Mouse (Mus musculus) erythroblast, adult 5-6 weeks (primary cell): ENCODE measurements around the gene Rln3. TPM values are rescaled to one million over a fixed set of nuclear protein-coding genes. Genes with fewer than 3 reads are reported as not detected.
A peak's percentile ranks its signal among the peaks of the same experiment; 100 is the strongest.

ENCODE experiments used
- ATAC-seq: replicated peaks from 2 replicates; pipeline ENCODE4 v1.8.0; 2016; ENCODE audit warnings: moderate number of reproducible peaks, mild to moderate bottlenecking, moderate TSS enrichment, inconsistent platforms; ENCODE audit not compliant: poor library complexity, low FRiP score, severe bottlenecking
- total RNA-seq, 2 experiments: library from RNA; stranded (forward) in 1 of 2; stranded (reverse) in 1 of 2; fragments of 150-400 nt in 1 of 2; fragments of 200-764, 138-1000 nt in 1 of 2; gene quantifications; 2 replicates each; pipeline versions ENCODE4 v1.2.3 to v1.2.4; 2015 to 2017; ENCODE audit warnings: low replicate concordance in 2 of 2

Rln3 gene
- total RNA-seq, 2 experiments from 2014 or later = not detected

DNA sequence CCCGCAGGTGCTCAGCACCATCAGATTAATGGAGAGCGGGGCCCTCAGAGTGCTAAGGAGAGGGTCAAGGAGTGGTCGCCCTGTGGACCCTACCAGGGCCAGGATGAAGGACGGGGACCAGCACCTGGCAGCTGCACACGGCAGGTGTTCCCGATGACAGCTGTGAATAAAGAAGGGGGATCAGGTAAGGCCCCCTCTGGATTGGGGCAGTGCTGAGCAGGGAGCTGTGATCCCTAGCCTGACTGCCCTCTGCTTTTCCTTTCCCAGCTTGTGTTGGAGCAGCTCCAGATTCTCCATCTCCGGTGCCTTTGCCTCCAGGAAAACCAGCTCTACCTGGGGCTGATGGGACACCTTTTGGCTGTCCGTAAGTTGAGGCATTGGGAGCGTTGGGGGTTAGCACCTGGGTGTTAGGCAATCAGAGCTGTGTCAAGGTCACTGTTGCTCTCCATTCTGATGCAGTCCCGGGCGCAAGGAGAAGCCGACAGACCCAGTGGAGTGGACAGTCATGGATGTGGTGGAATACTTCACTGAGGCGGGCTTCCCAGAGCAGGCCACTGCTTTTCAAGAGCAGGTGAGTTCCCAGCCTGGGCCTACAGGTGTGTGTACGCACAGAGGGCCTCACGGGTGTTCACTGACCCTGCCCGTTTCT, 45.6 kb downstream of the Rln3 start:
- no peak for ATAC-seq

DNA sequence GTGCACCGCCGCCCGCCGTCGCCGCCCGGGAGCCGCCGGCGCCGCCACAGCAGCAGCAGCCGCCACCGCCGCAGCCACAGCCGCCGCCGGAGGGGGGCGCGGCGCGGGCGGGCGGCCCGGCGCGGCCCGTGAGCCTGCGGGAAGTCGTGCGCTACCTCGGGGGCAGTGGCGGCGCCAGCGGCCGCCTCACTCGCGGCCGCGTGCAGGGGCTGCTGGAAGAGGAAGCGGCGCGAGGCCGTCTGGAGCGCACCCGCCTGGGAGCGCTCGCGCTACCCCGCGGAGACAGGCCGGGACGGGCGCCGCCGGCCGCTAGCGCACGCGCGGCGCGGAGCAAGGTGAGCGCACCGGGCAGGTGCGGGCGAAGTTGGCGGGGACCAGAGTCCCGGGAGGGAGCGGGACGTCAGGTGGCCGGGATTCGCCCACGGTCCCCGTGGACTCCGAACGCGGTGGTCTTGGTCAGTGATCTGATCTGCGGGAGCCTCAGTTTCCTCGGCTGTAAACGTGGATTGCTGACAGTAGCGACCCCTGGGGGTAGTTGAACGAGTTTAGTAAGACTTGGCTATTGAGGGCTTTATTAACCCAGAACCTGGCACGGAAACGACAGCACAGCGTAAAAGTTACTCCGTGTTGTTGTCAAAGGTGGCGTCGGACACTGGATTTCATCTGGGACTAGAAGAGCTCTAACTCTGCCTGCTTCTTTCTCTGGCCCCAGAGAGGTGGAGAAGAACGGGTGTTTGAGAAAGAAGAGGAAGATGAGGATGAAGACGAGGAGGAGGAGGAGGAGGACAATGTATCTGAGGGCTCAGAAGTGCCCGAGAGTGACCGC, 46.4 kb downstream of the Rln3 start:
- peak; percentile 39 for ATAC-seq

DNA sequence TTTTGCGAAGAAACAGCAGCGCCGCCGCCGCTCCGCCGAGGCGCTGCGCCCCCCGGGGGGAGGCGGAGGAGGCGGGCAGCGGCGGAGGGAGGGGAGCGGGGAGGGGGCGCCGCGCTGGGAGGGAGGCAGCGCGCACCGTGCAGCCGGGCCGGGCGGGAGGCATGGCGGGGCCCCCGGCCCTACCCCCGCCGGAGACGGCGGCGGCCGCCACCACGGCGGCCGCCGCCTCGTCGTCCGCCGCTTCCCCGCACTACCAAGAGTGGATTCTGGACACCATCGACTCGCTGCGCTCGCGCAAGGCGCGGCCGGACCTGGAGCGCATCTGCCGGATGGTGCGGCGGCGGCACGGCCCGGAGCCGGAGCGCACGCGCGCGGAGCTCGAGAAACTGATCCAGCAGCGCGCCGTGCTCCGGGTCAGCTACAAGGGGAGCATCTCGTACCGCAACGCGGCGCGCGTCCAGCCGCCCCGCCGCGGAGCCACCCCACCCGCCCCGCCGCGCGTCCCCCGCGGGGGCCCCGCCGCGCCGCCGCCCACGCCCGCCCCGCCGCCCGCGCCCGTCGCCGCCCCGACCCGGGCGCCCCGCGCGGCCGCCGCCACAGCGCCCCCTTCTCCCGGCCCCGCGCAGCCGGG, 47.2 kb downstream of the Rln3 start, which contains the start of gene Samd1:
Gene Samd1 (plus strand): TSS at position 162 of the 631 bp plus-strand sequence.
- ATAC-seq = no peak

DNA sequence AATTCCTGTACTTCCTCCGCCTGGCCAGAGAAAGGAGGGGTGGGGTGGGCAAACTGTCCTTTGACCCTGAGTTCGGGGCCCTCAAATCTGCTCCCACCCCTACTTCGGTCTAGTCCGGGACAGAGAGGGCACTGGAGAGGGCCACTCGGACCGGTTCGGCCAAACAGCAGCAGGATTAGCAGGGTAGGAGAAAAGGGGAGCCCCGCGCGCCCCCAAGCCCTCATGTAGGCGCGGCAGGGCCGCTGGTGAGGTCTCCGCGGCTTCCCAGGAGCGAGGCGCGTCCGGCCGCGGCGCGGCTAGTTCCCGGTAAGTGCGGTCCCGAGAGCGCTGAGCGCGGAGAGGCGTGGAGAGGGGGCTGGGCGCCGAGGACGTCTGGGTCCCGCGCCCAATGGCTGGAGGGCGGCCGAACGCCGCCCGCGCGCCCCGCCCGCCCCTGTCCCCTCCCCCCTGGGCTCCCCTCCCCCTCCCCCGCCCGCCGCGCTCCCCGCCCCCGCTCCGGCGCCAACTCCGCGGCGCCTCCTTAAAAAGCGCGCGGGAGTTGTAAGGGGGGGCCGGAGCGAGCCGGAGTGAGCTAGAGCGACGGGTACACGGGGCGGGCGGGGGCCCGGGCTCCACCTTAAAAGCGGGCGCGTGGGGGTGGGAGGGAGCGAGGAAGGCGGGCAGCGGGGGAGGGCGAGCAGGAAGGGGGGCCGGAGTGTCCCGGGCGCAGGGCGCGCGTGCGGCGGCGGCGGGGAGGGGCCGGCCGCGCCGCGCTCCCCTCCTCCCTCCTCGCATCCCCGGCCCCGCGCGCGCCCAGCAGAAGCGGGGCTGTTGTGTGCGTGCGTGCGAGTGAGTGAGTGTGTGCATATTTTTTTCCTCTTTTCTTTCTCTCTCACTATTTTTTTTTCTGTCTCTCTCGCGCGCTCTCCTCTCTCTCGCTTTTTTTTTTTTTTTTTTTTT, 48.0 kb downstream of the Rln3 start:
- peak; percentile 77 for ATAC-seq

DNA sequence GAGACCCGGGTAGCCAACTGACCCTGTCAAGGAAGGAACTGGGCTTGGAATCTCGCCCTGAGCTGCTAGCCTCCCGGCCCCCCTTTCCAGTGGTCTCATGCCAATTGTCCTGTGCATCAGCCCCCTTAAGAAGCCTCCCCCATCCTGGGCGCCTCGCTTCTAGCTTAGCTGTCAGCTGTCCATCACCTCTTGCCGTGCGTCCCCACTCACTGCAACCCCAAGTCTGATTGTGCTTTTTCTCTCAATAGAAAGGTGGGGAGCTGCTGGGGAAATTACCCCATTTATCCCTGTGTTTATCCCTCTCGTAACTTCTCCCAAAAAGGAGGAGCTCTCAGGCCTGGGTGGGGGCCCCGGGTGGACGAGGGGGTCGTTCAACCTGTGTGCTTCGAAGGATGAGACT, 48.8 kb downstream of the Rln3 start:
- ATAC-seq = no peak

DNA sequence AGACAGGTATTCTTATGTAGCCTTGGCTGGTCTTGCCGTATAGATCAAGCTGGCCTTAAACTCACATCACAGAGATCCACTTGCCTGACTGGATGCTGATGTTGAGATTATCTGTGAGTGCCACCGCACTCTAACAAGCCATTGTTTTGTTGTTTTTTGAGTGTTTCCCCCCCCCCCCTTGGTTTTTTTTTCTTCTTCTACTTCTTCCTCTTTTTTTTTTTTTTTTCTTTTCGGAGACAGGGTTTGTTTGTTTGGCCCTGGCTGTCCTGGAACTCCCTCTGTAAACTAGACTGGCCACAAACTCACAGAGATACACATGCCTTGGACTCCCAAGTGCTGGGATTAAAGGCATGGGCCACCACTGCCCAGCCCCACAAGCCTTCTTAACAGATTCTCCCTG, 50.8 kb downstream of the Rln3 start:
- no peak for ATAC-seq

Other genes starting within 250 kb of the Rln3 start
- 0.58 and 1.7 TPM in 2 replicates for gene Adgrl1, start 144.9 kb downstream of the Rln3 start, total RNA-seq (2015; ENCODE audit: low replicate concordance)
- gene Adgrl1, start 144.9 kb downstream of the Rln3 start, total RNA-seq (2017; ENCODE audit: low replicate concordance) = 0.09 and 0.14 TPM in 2 replicates
- not detected in 2 replicates for gene Gm10644, start 89.8 kb downstream of the Rln3 start, total RNA-seq (2015; ENCODE audit: low replicate concordance)
- not detected in 2 replicates for gene Gm10644, start 89.8 kb downstream of the Rln3 start, total RNA-seq (2017; ENCODE audit: low replicate concordance)
- gene Asf1b, start 89.5 kb downstream of the Rln3 start, total RNA-seq (2015; ENCODE audit: low replicate concordance) = 23.1 and 32.4 TPM in 2 replicates
- gene Asf1b, start 89.5 kb downstream of the Rln3 start, total RNA-seq (2017; ENCODE audit: low replicate concordance) = 26.2 and 32.8 TPM in 2 replicates
- gene Prkaca, start 72.0 kb downstream of the Rln3 start, total RNA-seq (2015; ENCODE audit: low replicate concordance) = 7.5 and 9.8 TPM in 2 replicates
- gene Prkaca, start 72.0 kb downstream of the Rln3 start, total RNA-seq (2017; ENCODE audit: low replicate concordance) = 6.7 and 7.1 TPM in 2 replicates
- 14.8 and 33.2 TPM in 2 replicates for gene Samd1, start 47.3 kb downstream of the Rln3 start, total RNA-seq (2015; ENCODE audit: low replicate concordance)
- 32.5 and 36.0 TPM in 2 replicates for gene Samd1, start 47.3 kb downstream of the Rln3 start, total RNA-seq (2017; ENCODE audit: low replicate concordance)
- gene 1700067K01Rik, start 43.5 kb downstream of the Rln3 start, total RNA-seq (2015; ENCODE audit: low replicate concordance) = 1.3 TPM in 1 of 2 replicates, not detected in the other
- 0.51 and 2.6 TPM in 2 replicates for gene 1700067K01Rik, start 43.5 kb downstream of the Rln3 start, total RNA-seq (2017; ENCODE audit: low replicate concordance)
- gene 2210011C24Rik, start 32.8 kb downstream of the Rln3 start, total RNA-seq (2015; ENCODE audit: low replicate concordance) = not detected in 2 replicates
- not detected in 2 replicates for gene 2210011C24Rik, start 32.8 kb downstream of the Rln3 start, total RNA-seq (2017; ENCODE audit: low replicate concordance)
- gene Palm3, start 23.5 kb downstream of the Rln3 start, total RNA-seq (2015; ENCODE audit: low replicate concordance) = not detected in 2 replicates
- gene Palm3, start 23.5 kb downstream of the Rln3 start, total RNA-seq (2017; ENCODE audit: low replicate concordance) = not detected in 2 replicates
- 0.63 and 0.96 TPM in 2 replicates for gene Il27ra, start 2.4 kb downstream of the Rln3 start, total RNA-seq (2015; ENCODE audit: low replicate concordance)
- 0.17 TPM in 1 of 2 replicates, not detected in the other for gene Il27ra, start 2.4 kb downstream of the Rln3 start, total RNA-seq (2017; ENCODE audit: low replicate concordance)
- gene Gm10643, start 20.1 kb upstream of the Rln3 start, total RNA-seq (2015; ENCODE audit: low replicate concordance) = not detected in 2 replicates
- gene Gm10643, start 20.1 kb upstream of the Rln3 start, total RNA-seq (2017; ENCODE audit: low replicate concordance) = not detected in 2 replicates
- 2.1 and 3.1 TPM in 2 replicates for gene Rfx1, start 21.8 kb upstream of the Rln3 start, total RNA-seq (2015; ENCODE audit: low replicate concordance)
- gene Rfx1, start 21.8 kb upstream of the Rln3 start, total RNA-seq (2017; ENCODE audit: low replicate concordance) = 1.4 and 3.5 TPM in 2 replicates
- gene Dcaf15, start 59.8 kb upstream of the Rln3 start, total RNA-seq (2015; ENCODE audit: low replicate concordance) = 0.19 and 4.0 TPM in 2 replicates
- gene Dcaf15, start 59.8 kb upstream of the Rln3 start, total RNA-seq (2017; ENCODE audit: low replicate concordance) = 1.9 and 2.9 TPM in 2 replicates
- gene Podnl1, start 81.0 kb upstream of the Rln3 start, total RNA-seq (2015; ENCODE audit: low replicate concordance) = not detected in 2 replicates
- not detected in 2 replicates for gene Podnl1, start 81.0 kb upstream of the Rln3 start, total RNA-seq (2017; ENCODE audit: low replicate concordance)
- gene Cc2d1a, start 102.9 kb upstream of the Rln3 start, total RNA-seq (2015; ENCODE audit: low replicate concordance) = 4.2 and 7.3 TPM in 2 replicates
- gene Cc2d1a, start 102.9 kb upstream of the Rln3 start, total RNA-seq (2017; ENCODE audit: low replicate concordance) = 0.60 and 2.5 TPM in 2 replicates
- gene 4930432K21Rik, start 103.0 kb upstream of the Rln3 start, total RNA-seq (2015; ENCODE audit: low replicate concordance) = not detected in 2 replicates
- 0.43 TPM in 1 of 2 replicates, not detected in the other for gene 4930432K21Rik, start 103.0 kb upstream of the Rln3 start, total RNA-seq (2017; ENCODE audit: low replicate concordance)
- not detected in 2 replicates for gene Nanos3, start 140.2 kb upstream of the Rln3 start, total RNA-seq (2015; ENCODE audit: low replicate concordance)
- not detected in 2 replicates for gene Nanos3, start 140.2 kb upstream of the Rln3 start, total RNA-seq (2017; ENCODE audit: low replicate concordance)
- gene Zswim4, start 192.1 kb upstream of the Rln3 start, total RNA-seq (2015; ENCODE audit: low replicate concordance) = 3.1 and 3.5 TPM in 2 replicates
- gene Zswim4, start 192.1 kb upstream of the Rln3 start, total RNA-seq (2017; ENCODE audit: low replicate concordance) = 6.3 and 7.4 TPM in 2 replicates
- 53.7 and 79.2 TPM in 2 replicates for gene D8Ertd738e, start 204.7 kb upstream of the Rln3 start, total RNA-seq (2015; ENCODE audit: low replicate concordance)
- gene D8Ertd738e, start 204.7 kb upstream of the Rln3 start, total RNA-seq (2017; ENCODE audit: low replicate concordance) = 25.5 and 34.4 TPM in 2 replicates
- 2.3 and 2.5 TPM in 2 replicates for gene Mri1, start 212.3 kb upstream of the Rln3 start, total RNA-seq (2015; ENCODE audit: low replicate concordance)
- gene Mri1, start 212.3 kb upstream of the Rln3 start, total RNA-seq (2017; ENCODE audit: low replicate concordance) = 1.8 and 4.7 TPM in 2 replicates
- gene Ccdc130, start 225.4 kb upstream of the Rln3 start, total RNA-seq (2015; ENCODE audit: low replicate concordance) = 4.0 and 22.1 TPM in 2 replicates
- gene Ccdc130, start 225.4 kb upstream of the Rln3 start, total RNA-seq (2017; ENCODE audit: low replicate concordance) = 3.3 and 3.5 TPM in 2 replicates